Mouse (Mus musculus): ENCODE data around the gene Mindy2. TPM values are rescaled to one million over a fixed set of nuclear protein-coding genes. Genes with fewer than 3 reads are reported as not detected.

Gene Mindy2
- total RNA-seq, 2 experiments from 2014 or later: 36.3 to 53.9 TPM

- ATAC-seq (replicated peaks; ENCODE audit: low FRiP score, poor library complexity, severe bottlenecking): peak; percentile 75
These were observed 13.4 kb upstream of the Mindy2 start for GRCm38 (mm10) chr9:70670381-70670780.

GRCm38 (mm10) chr9:70669197-70669596 lies 12.2 kb upstream of the Mindy2 start:
- ATAC-seq (replicated peaks; ENCODE audit: low FRiP score, poor library complexity, severe bottlenecking): peak; percentile 86

DNA sequence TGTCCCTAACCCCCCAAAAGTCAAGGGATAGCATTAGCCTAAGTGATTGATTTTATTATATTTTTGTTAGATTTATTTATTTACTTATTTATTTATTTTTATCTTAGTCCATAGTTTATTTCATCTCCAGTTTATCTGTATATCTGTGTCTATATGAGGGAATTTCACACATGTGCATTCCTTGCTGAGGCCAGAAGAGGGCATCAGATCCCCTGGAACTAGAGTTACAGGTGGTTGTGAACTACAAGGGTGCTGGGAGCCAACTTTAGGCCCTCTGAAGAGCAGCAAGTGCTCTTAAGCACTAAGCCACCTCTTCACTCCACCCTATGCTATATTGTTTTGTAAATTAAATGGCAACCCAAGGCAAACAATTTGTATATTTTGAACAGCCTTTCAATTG lies 11.1 kb upstream of the Mindy2 start:
- ATAC-seq (replicated peaks; ENCODE audit: low FRiP score, poor library complexity, severe bottlenecking): no peak

DNA sequence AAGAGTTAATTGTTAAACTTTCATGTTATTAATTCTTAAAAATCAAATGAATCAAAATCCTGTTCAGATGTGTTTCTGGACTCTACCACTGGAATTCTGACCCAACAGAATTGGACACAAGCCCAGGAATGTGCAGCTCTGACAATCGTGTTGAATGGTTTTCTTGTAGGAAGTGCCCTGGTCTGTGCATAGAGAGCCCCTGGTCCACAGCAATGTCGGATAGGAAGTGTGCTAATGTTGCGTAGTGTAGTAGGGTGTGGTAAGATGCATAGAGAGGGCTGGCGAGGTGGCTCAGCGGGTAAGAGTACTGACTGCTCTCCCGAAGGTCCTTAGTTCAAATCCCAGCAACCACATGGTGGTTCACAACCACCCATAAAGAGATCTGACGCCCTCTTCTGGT lies 9.8 kb upstream of the Mindy2 start:
- ATAC-seq (replicated peaks; ENCODE audit: low FRiP score, poor library complexity, severe bottlenecking): no peak

GRCm38 (mm10) chr9:70665372-70666145 lies 8.6 kb upstream of the Mindy2 start:
- no peak for ATAC-seq (replicated peaks; ENCODE audit: low FRiP score, poor library complexity, severe bottlenecking)

- ATAC-seq (replicated peaks; ENCODE audit: low FRiP score, poor library complexity, severe bottlenecking): no peak
These were observed 7.9 kb upstream of the Mindy2 start for GRCm38 (mm10) chr9:70664847-70665246.

DNA sequence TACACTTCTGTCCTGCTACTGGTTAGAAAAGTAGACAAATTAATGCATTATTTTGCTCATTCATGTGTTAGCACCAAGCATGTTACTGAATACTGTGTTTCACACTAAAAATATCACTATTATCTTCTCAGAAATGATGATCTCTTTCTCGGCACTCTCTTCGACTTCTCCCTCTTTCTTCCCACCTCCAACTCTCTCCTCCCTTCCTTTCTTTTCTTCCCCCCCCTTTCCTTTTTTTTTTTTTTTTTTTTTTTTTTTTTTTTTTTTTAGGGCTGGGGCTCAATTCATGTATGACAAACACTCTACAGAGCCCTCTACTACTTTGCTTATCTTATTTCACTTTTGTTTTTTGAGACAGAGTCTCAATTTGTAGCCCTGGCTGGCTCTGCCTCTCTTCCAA lies 1.3 kb upstream of the Mindy2 start:
- no peak for ATAC-seq (replicated peaks; ENCODE audit: low FRiP score, poor library complexity, severe bottlenecking)

DNA sequence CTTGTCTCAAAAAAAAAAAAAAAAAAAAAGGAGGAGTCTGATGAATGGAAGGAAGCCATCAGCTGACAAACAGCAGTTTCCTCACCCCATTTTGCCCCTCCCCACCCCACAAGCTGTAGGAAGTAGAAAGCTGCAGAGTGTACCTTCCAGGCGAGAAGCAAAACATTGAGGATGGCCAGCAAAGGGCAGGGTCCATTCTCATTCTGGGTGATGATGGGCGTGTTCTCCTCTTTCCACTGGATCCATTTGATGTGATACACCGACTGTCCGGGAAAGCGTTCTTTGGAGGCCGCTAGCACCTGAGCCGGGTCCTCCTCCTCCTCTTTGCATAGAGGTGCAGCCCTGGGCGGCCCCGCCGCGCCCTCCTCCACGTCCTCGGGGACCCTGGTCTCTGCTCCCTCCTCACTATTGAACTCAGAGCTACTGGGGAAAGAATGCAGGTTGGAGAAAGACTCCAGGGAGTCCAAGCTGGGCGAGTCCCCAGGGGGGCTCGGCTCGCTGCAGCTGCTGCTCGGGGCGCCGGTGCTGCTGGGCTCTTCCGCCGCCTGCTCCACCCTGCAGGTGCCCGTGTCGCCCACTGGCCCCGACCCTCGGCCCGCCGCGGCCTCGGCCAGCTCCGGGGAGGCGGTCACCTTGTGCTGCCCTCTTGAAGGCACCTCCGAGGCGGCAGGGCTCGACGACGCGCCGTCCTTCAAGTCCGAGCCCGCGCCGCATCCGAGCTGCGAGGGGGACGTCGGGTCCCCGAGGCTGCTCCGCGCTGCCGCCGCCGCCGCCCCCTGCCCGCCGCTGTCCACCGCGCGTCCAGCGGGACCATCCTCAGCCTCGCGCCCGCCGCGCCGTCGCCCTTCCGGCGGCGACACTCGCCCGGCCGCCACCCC lies 605 bp downstream of the Mindy2 start, which contains the start of gene Gm10642:
Gm10642 (plus strand) TSS at position 122 of the 878 bp plus-strand sequence.
- peak; percentile 63 for ATAC-seq (replicated peaks; ENCODE audit: low FRiP score, poor library complexity, severe bottlenecking)

DNA sequence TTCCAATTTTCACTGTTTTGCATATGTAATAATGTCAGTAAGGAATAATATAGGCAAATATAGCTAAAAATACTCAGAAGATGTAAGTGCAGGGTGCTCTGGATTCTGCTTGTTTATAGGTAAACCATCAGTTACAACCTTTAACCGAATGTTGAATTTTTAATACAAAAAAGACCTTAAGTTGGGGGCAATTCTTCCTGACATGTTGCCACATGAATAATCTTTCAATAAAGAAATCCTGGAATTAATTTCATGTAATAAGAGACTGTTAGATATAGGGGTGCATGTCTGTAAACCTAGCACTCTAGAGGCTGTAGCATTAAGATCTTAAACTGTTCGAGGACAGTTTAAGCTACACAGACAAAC lies 1.2 kb downstream of the Mindy2 start:
- ATAC-seq (replicated peaks; ENCODE audit: low FRiP score, poor library complexity, severe bottlenecking): no peak

- no peak for ATAC-seq (replicated peaks; ENCODE audit: low FRiP score, poor library complexity, severe bottlenecking)
These were observed 2.5 kb downstream of the Mindy2 start for GRCm38 (mm10) chr9:70654496-70654895.

DNA sequence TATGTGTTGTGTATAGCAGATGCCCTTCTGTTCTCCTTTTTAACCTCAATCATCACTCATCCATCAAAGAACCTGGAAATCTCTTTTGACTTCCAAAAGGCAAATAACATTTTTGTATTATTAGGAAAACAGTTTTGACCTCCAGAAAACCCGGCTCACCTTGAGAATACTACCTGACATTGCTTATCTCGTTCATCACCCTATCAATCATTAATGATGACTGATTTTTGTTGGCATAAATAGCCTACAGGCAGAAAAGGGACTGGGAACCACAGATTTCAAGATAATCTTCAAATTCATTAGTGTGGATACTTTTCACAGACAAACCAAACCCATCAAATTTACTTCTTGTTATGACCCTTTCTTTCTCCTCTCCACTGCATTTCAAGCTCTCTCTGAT lies 3.1 kb downstream of the Mindy2 start:
- no peak for ATAC-seq (replicated peaks; ENCODE audit: low FRiP score, poor library complexity, severe bottlenecking)

GRCm38 (mm10) chr9:70652221-70652620 lies 4.8 kb downstream of the Mindy2 start:
- ATAC-seq (replicated peaks; ENCODE audit: low FRiP score, poor library complexity, severe bottlenecking): no peak

DNA sequence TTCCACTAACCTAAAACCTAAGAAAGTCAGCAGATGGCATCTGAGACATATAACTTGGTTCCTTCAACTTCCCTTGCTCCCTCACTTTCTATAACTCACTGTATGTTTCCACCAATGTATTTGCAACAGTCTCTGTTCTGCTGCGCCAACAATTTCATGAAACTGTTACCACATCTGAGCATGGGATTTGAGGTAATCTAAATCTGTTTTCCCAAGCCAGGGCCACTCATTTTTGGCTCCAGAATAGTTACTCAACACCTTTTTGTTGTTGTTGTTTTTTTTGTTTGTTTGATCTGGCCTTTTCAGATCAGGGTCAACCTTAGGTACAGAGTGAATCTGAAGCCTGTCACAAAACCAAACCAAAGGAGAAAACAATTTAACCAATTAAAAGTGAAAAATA lies 6.0 kb downstream of the Mindy2 start:
- no peak for ATAC-seq (replicated peaks; ENCODE audit: low FRiP score, poor library complexity, severe bottlenecking)

DNA sequence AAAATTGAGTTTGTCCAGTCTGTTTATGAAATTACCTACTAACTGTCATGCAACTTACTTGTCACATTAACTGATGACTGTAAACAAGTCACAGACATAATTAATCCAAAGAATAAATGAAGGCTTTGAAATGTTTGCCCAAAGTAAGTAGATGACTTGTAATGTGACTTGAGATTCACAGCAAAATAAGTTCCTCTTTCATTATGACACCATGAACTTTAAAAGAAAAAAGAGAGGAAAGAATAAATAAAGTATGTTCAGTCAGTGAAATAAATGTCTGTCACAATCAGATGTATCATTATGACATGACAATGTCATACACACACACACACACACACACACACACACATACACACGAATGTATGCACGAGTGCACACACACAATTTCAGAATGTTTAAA lies 6.7 kb downstream of the Mindy2 start:
- no peak for ATAC-seq (replicated peaks; ENCODE audit: low FRiP score, poor library complexity, severe bottlenecking)

DNA sequence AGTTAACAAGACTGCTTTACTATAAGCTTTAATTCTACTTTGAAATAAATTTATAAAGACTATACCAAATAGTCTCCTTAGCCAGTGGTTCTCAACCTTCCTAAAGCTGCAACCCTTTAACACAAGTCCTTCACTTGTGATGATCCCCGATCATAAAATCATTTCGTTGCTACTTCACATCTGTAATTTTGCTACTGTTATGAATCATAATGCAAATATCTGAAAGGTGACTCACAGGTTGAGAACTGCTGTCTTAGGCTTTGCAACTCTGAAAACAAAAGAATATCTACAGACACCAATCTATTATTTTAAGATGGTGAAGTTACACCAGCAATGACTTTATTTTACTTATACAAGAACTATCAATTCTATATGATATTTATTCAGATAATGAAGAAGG lies 20.2 kb downstream of the Mindy2 start:
- no peak for ATAC-seq (replicated peaks; ENCODE audit: low FRiP score, poor library complexity, severe bottlenecking)

GRCm38 (mm10) chr9:70631665-70632064 lies 25.3 kb downstream of the Mindy2 start:
- ATAC-seq (replicated peaks; ENCODE audit: low FRiP score, poor library complexity, severe bottlenecking): no peak

DNA sequence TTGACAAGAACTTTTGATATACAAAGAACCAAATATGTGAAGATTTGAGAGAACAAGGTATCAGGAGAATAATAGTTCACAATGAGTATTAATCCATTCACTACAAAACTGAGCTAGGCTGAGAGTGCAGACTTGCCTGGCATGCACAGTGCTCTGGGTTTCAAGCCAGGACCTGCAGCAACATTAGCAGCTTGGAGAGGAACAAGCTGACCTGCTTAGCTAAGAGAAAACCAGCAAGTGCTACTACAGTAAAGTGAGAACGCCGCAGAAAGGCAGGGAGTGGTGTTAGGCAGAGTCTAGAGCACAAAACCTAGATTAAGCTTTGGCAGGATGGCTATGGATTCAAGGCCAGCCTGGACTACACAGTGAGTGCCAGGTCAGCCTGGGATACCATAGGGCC lies 27.3 kb downstream of the Mindy2 start:
- ATAC-seq (replicated peaks; ENCODE audit: low FRiP score, poor library complexity, severe bottlenecking): no peak; the same call in 1 of the 2 replicates

GRCm38 (mm10) chr9:70611026-70611673 lies 45.8 kb downstream of the Mindy2 start:
- ATAC-seq (replicated peaks; ENCODE audit: low FRiP score, poor library complexity, severe bottlenecking): no peak

GRCm38 (mm10) chr9:70602186-70602845 lies 54.7 kb downstream of the Mindy2 start:
- ATAC-seq (replicated peaks; ENCODE audit: low FRiP score, poor library complexity, severe bottlenecking): no peak

DNA sequence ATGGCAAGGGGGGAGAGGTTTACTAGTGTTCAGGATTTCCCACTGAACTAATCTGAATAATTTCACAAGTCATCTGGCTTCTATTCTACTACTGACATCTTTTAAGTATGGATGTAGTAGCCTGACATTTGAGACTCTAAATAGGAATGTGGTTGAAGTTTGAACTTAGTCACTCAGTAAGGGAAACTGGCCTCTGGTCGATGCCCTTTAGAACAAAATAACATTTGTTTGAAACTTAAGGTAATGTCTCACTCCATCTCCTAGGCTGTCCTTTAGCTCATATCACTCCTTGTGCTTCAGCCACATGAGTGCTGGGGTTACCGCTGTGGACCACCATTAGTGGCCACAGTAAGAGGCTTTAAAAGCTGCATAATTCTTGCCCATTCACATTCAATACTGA lies 58.7 kb downstream of the Mindy2 start:
- no peak for ATAC-seq (replicated peaks; ENCODE audit: low FRiP score, poor library complexity, severe bottlenecking)

Data from erythroblast, adult 5-6 weeks (primary cell).